Mouse (Mus musculus): ENCODE results near the gene Arhgap15. TPM values are rescaled to one million over a fixed set of nuclear protein-coding genes. Genes with fewer than 3 reads are reported as not detected.

The Arhgap15 gene
- polyA plus RNA-seq, 1 experiment = 4.8 TPM

- no peak overlapping the region for H3K4me3 ChIP-seq (ENCODE audit: extremely low read depth, insufficient read depth, insufficient read length)
- no peak overlapping the region for H3K27ac ChIP-seq (ENCODE audit: insufficient read depth, low read length)
- TF ChIP-seq POLR2A (IDR thresholded peaks at IDR 0.05; ENCODE audit: low read depth, low read length) (no peak), CTCF (IDR thresholded peaks at IDR 0.05; ENCODE audit: extremely low read depth, insufficient read depth, insufficient read length, insufficient replicate concordance) (no peak)
- H3K36me3 ChIP-seq (ENCODE audit: control insufficient read depth, insufficient read depth, low read length) = no peaks in the 10 kb centered on the region
- H3K4me1 ChIP-seq (ENCODE audit: control insufficient read depth, insufficient read depth, insufficient read length) = no peaks in the 10 kb centered on the region
- DNase-seq (ENCODE audit: low read depth in 1 of 2, low spot score in 2 of 2) = no peak
- no peaks in the 10 kb centered on the region for H3K27me3 ChIP-seq (ENCODE audit: control insufficient read depth, insufficient read depth, low read length)
- WGBS = 86% methylated on average over 1 of the region's 1 CpGs
These were observed 689.4 kb downstream of the Arhgap15 start for GRCm38 (mm10) chr2:44438070-44438469.

- 83% methylated on average over 2 of the region's 2 CpGs for WGBS
These were observed 696.3 kb downstream of the Arhgap15 start for GRCm38 (mm10) chr2:44444938-44445337.

More at GRCm38 (mm10) chr2:44444938-44445337, 696.3 kb downstream of the Arhgap15 start:
- TF ChIP-seq POLR2A (IDR thresholded peaks at IDR 0.05; ENCODE audit: low read depth, low read length) (no peak), CTCF (IDR thresholded peaks at IDR 0.05; ENCODE audit: extremely low read depth, insufficient read depth, insufficient read length, insufficient replicate concordance) (no peak)
- Histone ChIP-seq H3K27ac (ENCODE audit: insufficient read depth, low read length) (no peak overlapping the region), H3K27me3 (ENCODE audit: control insufficient read depth, insufficient read depth, low read length) (no peaks in the 10 kb centered on the region), H3K4me1 (ENCODE audit: control insufficient read depth, insufficient read depth, insufficient read length) (no peaks in the 10 kb centered on the region), H3K4me3 (ENCODE audit: extremely low read depth, insufficient read depth, insufficient read length) (no peak overlapping the region), H3K36me3 (ENCODE audit: control insufficient read depth, insufficient read depth, low read length) (no peaks in the 10 kb centered on the region)
- DNase-seq (ENCODE audit: low read depth in 1 of 2, low spot score in 2 of 2) = no peak

Other genes with a start within 250 kb of the Arhgap15 start
- gene Kynu, start 193.5 kb upstream of the Arhgap15 start, polyA plus RNA-seq (2012; rRNA removed) = 3.2 and 4.1 TPM in 2 replicates